Mouse (Mus musculus) embryonic facial prominence, embryonic 14.5 days (tissue): ENCODE measurements around the gene Gtdc1. TPM values are rescaled to one million over a fixed set of nuclear protein-coding genes. Genes with fewer than 3 reads are reported as not detected.

Experiments
- ATAC-seq: fragments of 200-750 bp; cut with Nextera tagmentation; 2 replicates; pipeline ENCODE4 v1.8.0; 2017; ENCODE audit warnings: low read depth, moderate number of reproducible peaks, moderate TSS enrichment
- DNase-seq: peaks from one replicate; pipeline ENCODE4 v3.0.0-alpha.2; 2015; ENCODE audit warnings: low spot score
- H3K27ac ChIP-seq: fragments of 300-500 bp; sonication (generic); replicated peaks from 2 replicates; pipeline ENCODE4 v1.5.1; 2014; ENCODE audit warnings: low read depth, mild to moderate bottlenecking, low read length, moderate library complexity
- H3K27me3 ChIP-seq: fragments of 300-500 bp; sonication (generic); replicated peaks from 2 replicates; pipeline ENCODE4 v1.6.1; 2014; ENCODE audit warnings: low read length; ENCODE audit not compliant: control insufficient read depth, insufficient read depth
- H3K36me3 ChIP-seq: fragments of 300-500 bp; sonication (generic); 2 replicates; pipeline ENCODE4 v1.6.1; 2014; ENCODE audit warnings: low read length, mixed read lengths; ENCODE audit not compliant: control insufficient read depth, insufficient read depth
- H3K4me1 ChIP-seq: fragments of 300-500 bp; sonication (generic); 2 replicates; pipeline ENCODE4 v1.6.1; 2014; ENCODE audit warnings: antibody characterized with exemption, low read length; ENCODE audit not compliant: control insufficient read depth, insufficient read depth
- H3K4me2 ChIP-seq: fragments of 300-500 bp; sonication (generic); 2 replicates; pipeline ENCODE4 v1.6.1; 2014; ENCODE audit warnings: low read depth, mild to moderate bottlenecking, low read length, moderate library complexity, mixed read lengths
- H3K4me3 ChIP-seq: fragments of 300-500 bp; sonication (generic); 2 replicates; pipeline ENCODE4 v1.5.1; 2014; ENCODE audit warnings: low read depth, mild to moderate bottlenecking, low read length
- H3K9ac ChIP-seq: fragments of 300-500 bp; sonication (generic); 2 replicates; pipeline ENCODE4 v1.6.1; 2014; ENCODE audit warnings: low read depth, mild to moderate bottlenecking, low read length, moderate library complexity, mixed read lengths
- H3K9me3 ChIP-seq: fragments of 300-500 bp; sonication (generic); 2 replicates; pipeline ENCODE4 v1.6.1; 2016; ENCODE audit warnings: low read length; ENCODE audit not compliant: control insufficient read depth
- whole genome bisulfite sequencing: fragments of 180-500 bp; shearing (Covaris S2); extraction: QIAGEN DNeasy Blood & Tissue Kit; methylation state at CpG from one replicate; pipeline ENCODE4 v1.1.7; 2014; 5-methylcytosine and 5-hydroxymethylcytosine counted together
- polyA plus RNA-seq: library from polyadenylated mRNA; unstranded; fragments of >200 nt; fragmentation: Nextera tagmentation; extraction: Ambion mirVana; gene quantifications from 2 replicates; pipeline ENCODE4 v1.2.1, GENCODE M21; 2014

Gene Gtdc1
- polyA plus RNA-seq, 1 experiment from 2014 or later: 14.3 TPM

DNA sequence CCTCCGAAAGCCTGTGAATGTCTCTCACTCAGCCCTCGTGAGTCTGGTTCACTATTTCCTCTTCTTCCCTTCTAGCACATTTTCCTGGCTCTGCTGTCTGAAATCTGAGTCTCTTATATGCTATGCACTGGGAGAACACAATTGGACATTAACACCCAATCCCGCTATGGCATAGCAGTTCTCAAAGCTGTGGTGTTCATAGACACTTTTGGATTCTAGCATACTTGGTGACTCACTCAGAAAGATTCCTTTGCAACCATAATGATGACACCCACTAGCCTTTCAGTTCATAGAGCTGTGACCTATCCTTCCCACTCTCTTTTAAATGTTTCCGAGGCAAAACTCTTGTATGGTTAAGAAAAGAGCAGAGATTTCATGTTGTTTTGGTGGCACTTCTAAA lies 33.7 kb upstream of the Gtdc1 start:
- Histone ChIP-seq H3K9me3 (no peaks in the 10 kb centered on the region), H3K36me3 (no peaks in the 10 kb centered on the region), H3K4me1 (no peaks in the 10 kb centered on the region), H3K27me3 (no peaks in the 10 kb centered on the region), H3K27ac (no peak overlapping the region), H3K4me2 (no peak overlapping the region), H3K9ac (no peak overlapping the region), H3K4me3 (no peak overlapping the region)
- 89% methylated on average over 4 of the region's 4 CpGs for WGBS
- DNase-seq (no peak), ATAC-seq (no peak)

DNA sequence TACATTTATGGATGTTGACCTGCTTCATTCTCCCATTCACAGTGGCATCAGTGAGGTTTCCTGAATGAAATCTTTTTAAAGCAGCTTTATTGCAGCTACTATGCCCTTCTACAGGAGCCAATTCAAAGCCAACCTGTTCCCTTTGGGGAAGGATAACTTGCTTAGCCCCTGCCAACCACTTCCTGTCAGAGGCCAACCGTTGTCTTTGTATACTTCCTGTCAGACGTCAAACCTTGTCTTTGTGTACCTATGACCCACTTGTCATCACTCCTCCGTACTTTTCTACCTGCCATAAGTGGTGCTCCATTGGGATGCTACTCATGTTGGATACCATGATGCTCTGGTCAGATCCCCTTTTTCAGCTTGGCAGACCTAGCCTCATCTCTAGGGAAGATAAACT lies 33.1 kb upstream of the Gtdc1 start:
- Histone ChIP-seq H3K36me3 (no peaks in the 10 kb centered on the region), H3K4me1 (no peaks in the 10 kb centered on the region), H3K9ac (no peak overlapping the region), H3K27me3 (no peaks in the 10 kb centered on the region), H3K4me2 (no peak overlapping the region), H3K27ac (no peak overlapping the region), H3K4me3 (no peak overlapping the region), H3K9me3 (no peaks in the 10 kb centered on the region)
- ATAC-seq: no peak
- 72% methylated on average over 3 of the region's 3 CpGs for WGBS
- no peak for DNase-seq

GRCm38 (mm10) chr2:44957329-44957797 lies 29.9 kb upstream of the Gtdc1 start:
- no peaks in the 10 kb centered on the region for H3K9me3 ChIP-seq
- WGBS: 86% methylated on average over 1 of the region's 1 CpGs
- H3K4me2 ChIP-seq: no peak overlapping the region
- H3K36me3 ChIP-seq: no peaks in the 10 kb centered on the region
- DNase-seq (no peak), ATAC-seq (no peak)
- H3K9ac ChIP-seq: no peak overlapping the region
- H3K4me1 ChIP-seq: no peaks in the 10 kb centered on the region
- no peak overlapping the region for H3K4me3 ChIP-seq
- H3K27ac ChIP-seq: no peak overlapping the region
- no peaks in the 10 kb centered on the region for H3K27me3 ChIP-seq

- H3K27ac ChIP-seq: no peak overlapping the region
- ATAC-seq: no peak
- H3K4me3 ChIP-seq: no peak overlapping the region
- no peak overlapping the region for H3K4me2 ChIP-seq
- H3K9ac ChIP-seq: no peak overlapping the region
- no peaks in the 10 kb centered on the region for H3K4me1 ChIP-seq
- WGBS: 45% methylated on average over 3 of the region's 3 CpGs
- H3K36me3 ChIP-seq: no peaks in the 10 kb centered on the region
- H3K9me3 ChIP-seq: no peaks in the 10 kb centered on the region
- H3K27me3 ChIP-seq: no peaks in the 10 kb centered on the region
- DNase-seq: peak; percentile 24
These were observed 28.8 kb upstream of the Gtdc1 start for GRCm38 (mm10) chr2:44956232-44956631.

DNA sequence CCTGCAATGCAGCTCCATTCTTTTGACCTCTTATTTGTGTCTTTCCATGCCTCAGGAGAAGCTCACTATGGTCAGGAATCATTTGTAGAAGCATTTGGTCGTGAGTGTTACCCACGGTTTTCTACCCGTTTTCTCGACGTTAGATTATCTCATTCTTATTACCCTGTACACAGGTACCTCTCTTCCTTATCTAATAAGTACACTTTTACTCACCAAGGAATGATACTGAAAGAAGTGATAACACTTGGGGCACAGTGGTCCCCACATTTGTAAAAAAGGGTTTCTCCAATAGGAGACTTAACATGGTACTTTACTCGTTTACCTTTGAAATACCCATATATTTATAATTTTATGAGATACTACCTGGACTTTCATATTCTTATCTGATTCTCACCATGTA lies 28.0 kb upstream of the Gtdc1 start:
- H3K27ac ChIP-seq: no peak overlapping the region
- WGBS: 88% methylated on average over 6 of the region's 6 CpGs
- no peaks in the 10 kb centered on the region for H3K9me3 ChIP-seq
- H3K36me3 ChIP-seq: no peaks in the 10 kb centered on the region
- H3K9ac ChIP-seq: no peak overlapping the region
- no peak for DNase-seq
- H3K4me1 ChIP-seq: no peaks in the 10 kb centered on the region
- H3K4me3 ChIP-seq: no peak overlapping the region
- no peak for ATAC-seq
- no peaks in the 10 kb centered on the region for H3K27me3 ChIP-seq
- no peak overlapping the region for H3K4me2 ChIP-seq

DNA sequence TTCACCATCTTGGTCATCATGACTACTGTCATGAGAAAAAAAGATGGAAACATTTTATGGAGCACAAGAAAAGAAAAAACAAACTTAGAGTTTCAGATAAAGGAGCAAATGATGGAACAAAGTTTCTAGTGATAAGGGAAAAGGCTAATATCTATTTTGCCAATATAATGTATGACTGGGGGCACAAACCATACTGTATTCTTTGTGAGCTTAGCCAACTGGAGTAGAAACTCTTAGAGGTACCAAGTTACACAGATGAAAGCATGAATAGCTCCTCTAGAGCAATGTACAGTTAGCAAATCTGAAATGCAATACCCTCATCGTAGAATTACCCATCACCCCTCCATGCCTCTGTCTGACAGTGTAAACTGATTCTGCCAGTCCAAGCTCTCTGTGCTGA lies 26.7 kb upstream of the Gtdc1 start:
- Histone ChIP-seq H3K4me1 (no peaks in the 10 kb centered on the region), H3K9me3 (no peaks in the 10 kb centered on the region), H3K36me3 (no peaks in the 10 kb centered on the region), H3K4me3 (no peak overlapping the region), H3K4me2 (no peak overlapping the region), H3K27ac (no peak overlapping the region), H3K27me3 (no peaks in the 10 kb centered on the region), H3K9ac (no peak overlapping the region)
- DNase-seq: no peak
- ATAC-seq: no peak
- WGBS: 35% methylated on average over 1 of the region's 1 CpGs

GRCm38 (mm10) chr2:44952830-44953422 lies 25.5 kb upstream of the Gtdc1 start:
- no peak overlapping the region for H3K27ac ChIP-seq
- H3K36me3 ChIP-seq: no peaks in the 10 kb centered on the region
- no peaks in the 10 kb centered on the region for H3K27me3 ChIP-seq
- no peaks in the 10 kb centered on the region for H3K4me1 ChIP-seq
- H3K4me3 ChIP-seq: no peak overlapping the region
- WGBS: 36% methylated on average over 6 of the region's 6 CpGs
- no peak overlapping the region for H3K4me2 ChIP-seq
- peak; percentile 29 for DNase-seq
- no peak overlapping the region for H3K9ac ChIP-seq
- ATAC-seq: no peak
- H3K9me3 ChIP-seq: no peaks in the 10 kb centered on the region

GRCm38 (mm10) chr2:44951651-44952213 lies 24.3 kb upstream of the Gtdc1 start:
- H3K9me3 ChIP-seq: no peaks in the 10 kb centered on the region
- DNase-seq (no peak), ATAC-seq (no peak)
- no peak overlapping the region for H3K9ac ChIP-seq
- no peaks in the 10 kb centered on the region for H3K4me1 ChIP-seq
- no peaks in the 10 kb centered on the region for H3K36me3 ChIP-seq
- H3K27ac ChIP-seq: no peak overlapping the region
- no peak overlapping the region for H3K4me3 ChIP-seq
- 58% methylated on average over 4 of the region's 4 CpGs for WGBS
- no peak overlapping the region for H3K4me2 ChIP-seq
- no peaks in the 10 kb centered on the region for H3K27me3 ChIP-seq

GRCm38 (mm10) chr2:44944689-44945088 lies 17.2 kb upstream of the Gtdc1 start:
- Histone ChIP-seq H3K4me1 (no peaks in the 10 kb centered on the region), H3K36me3 (no peaks in the 10 kb centered on the region), H3K4me3 (no peak overlapping the region), H3K27ac (no peak overlapping the region), H3K4me2 (no peak overlapping the region), H3K9me3 (no peaks in the 10 kb centered on the region), H3K9ac (no peak overlapping the region), H3K27me3 (no peaks in the 10 kb centered on the region)
- ATAC-seq: no peak
- 97% methylated on average over 2 of the region's 2 CpGs for WGBS
- DNase-seq: no peak
